Mouse (Mus musculus) spleen, postnatal 14 days (tissue): ENCODE measurements around the gene Rnf214.

Source experiments
- DNase-seq, 2 experiments: peaks; one replicate each; pipeline ENCODE4 v3.0.0; 2021 to 2022; ENCODE audit warnings: low spot score in 2 of 2

The Rnf214 gene

GRCm38 (mm10) chr9:45815113-45815512 is 91.6 kb downstream of the Rnf214 start:
- DNase-seq, result no peak
